Mouse (Mus musculus) lung, adult 2 months (tissue): Measurements from ENCODE around the gene Syde2.
A peak's percentile ranks its signal among the peaks of the same experiment; 100 is the strongest.

Experiments
- CTCF ChIP-seq: fragments of 200-500 bp; IDR thresholded peaks from 2 replicates; pipeline ENCODE4 v1.5.1; 2011; ENCODE audit warnings: mild to moderate bottlenecking, low read length, control low read depth; ENCODE audit not compliant: insufficient read depth
- POLR2A ChIP-seq: fragments of 200-500 bp; IDR thresholded peaks from 2 replicates; pipeline ENCODE4 v1.6.1; 2011; ENCODE audit warnings: low read depth, mild to moderate bottlenecking, control low read depth, low read length, borderline replicate concordance; ENCODE audit errors: extremely low read depth

DNA sequence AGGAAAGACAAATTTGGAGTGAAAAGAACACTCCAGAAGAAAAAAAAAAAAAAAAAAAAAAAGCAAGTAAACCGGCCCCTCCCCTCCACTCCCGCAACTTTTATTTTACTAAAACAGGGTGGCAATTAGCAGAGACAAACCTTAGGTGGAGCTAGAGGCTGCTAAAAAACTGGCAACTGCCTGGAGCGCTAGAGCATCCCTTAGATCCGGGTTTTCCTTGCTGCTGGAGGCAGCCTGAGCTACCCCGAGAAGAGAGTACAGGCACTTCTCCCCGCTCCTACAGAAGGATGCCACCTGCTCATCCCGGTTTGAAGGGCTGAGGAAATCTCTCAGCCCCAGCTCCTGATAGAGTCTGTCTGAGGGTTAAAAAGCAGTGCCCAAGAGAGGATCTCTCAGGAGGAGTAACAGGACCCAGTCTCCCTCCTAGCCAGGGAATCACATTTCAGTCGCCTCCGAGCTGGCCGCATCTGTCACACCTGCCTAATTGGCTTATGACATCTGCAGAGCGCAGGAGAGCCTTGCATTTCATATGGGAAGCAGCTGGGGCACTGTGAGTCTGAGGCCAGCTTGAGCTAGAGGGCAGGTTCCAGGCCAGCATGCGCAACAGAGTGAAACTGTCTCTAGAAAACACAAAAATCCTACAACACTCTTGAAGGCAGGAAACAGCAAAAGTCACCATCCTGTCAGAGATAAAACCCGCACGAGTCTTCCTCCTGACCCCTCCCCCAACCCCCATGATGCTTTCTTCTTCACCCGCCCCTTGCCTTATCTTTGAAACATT is 37.4 kb upstream of the Syde2 start:
- TF ChIP-seq POLR2A (no peak), CTCF (peak; percentile 62)
